Mouse (Mus musculus) induced T-regulatory cell, adult 2 months (primary cell): Measurements from ENCODE around the gene Dhcr24.

ENCODE experiments used
- DNase-seq: peaks from one replicate; pipeline ENCODE4 v3.0.0-alpha.2; 2012; ENCODE audit warnings: low read depth

The Dhcr24 gene

GRCm38 (mm10) chr4:106560213-106560845 lies 509 bp upstream of the Dhcr24 start:
- DNase-seq: no peak

GRCm38 (mm10) chr4:106562006-106562405 lies 1.2 kb downstream of the Dhcr24 start:
- peak; percentile 35 for DNase-seq

- peak; percentile 5 for DNase-seq
These were observed 2.3 kb downstream of the Dhcr24 start for GRCm38 (mm10) chr4:106562837-106563790.

DNA sequence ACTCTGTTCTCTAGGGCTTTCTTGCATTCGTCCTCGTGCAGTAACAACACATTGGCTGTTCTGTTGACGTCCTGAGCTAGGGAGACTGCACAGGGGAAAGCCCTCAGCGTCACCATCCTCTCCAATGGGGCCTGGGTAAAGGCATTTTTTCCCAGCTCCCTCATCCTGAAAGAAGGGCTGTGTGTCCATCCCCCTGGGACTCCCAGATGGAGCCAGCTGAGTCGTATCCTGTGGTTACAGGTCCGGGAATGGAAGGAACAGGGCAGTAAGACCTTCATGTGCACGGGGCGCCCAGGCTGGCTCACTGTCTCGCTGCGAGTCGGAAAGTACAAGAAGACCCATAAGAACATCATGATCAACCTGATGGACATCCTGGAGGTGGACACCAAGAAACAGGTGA lies 3.3 kb downstream of the Dhcr24 start:
- no peak for DNase-seq

GRCm38 (mm10) chr4:106569680-106570079 lies 8.8 kb downstream of the Dhcr24 start:
- peak; percentile 29 for DNase-seq

GRCm38 (mm10) chr4:106571081-106571724 lies 10.4 kb downstream of the Dhcr24 start:
- DNase-seq: no peak

- DNase-seq: no peak
These were observed 14.2 kb downstream of the Dhcr24 start for GRCm38 (mm10) chr4:106575022-106575421.

DNA sequence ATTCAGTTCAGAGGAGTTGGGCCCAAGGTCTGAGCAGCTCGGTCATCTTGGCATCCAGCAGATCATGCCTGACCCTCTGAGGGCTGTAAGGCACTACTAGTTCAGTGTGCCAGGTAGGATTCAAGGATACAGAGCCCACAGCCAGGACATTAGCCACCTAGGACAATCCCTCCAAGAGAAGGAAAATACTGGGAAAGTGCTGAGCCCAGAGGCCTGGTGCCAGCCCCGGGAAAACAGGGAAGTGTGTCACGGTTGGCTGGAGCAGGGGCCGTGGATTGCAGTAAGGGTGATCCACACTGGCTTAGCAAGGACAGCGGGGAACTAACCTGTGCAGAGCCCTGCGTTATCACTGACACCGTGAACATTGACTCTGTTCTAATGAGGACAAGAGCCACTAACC lies 16.7 kb downstream of the Dhcr24 start:
- DNase-seq: no peak

- DNase-seq: no peak
These were observed 20.5 kb downstream of the Dhcr24 start for GRCm38 (mm10) chr4:106581176-106581864.

DNA sequence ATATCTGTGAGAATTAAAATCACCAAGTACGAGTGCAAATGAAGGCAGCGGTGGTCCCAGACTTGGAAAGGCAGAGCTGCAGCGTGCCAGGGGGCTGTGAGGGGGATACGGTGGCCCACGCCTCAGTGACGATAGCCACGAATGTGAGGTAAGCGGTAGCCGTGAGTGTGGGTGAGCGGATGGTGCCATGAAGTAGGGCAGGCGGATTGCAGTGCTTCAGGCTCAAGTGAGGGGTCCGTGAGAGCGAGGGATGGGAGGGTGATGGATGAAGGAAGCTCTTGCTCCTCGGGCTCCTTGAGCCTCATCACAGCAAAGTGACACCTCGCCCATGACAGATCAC lies 21.0 kb downstream of the Dhcr24 start:
- DNase-seq: no peak

- no peak for DNase-seq
These were observed 21.8 kb downstream of the Dhcr24 start for GRCm38 (mm10) chr4:106582428-106583153.

DNA sequence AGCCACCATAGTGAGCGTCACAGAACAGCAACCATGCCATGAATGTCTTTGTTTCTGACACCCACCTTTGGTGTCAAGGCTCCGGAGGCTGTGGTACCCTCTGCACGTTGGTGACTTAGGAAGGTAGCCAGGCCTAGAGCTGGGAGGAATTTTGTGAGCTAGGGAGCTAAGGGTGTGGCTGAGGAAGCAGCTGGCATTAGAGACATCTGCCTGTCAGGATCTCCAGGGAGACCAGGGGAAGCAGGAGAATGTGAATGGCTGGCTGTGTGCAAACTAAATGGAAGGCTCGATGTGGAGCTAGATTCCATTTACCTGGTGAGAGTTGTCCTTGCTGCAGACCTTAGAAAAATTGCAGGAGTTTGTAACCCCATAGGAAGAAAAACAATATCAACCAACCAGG lies 23.8 kb downstream of the Dhcr24 start:
- DNase-seq: no peak

GRCm38 (mm10) chr4:106587075-106587474 lies 26.2 kb downstream of the Dhcr24 start:
- no peak for DNase-seq

DNA sequence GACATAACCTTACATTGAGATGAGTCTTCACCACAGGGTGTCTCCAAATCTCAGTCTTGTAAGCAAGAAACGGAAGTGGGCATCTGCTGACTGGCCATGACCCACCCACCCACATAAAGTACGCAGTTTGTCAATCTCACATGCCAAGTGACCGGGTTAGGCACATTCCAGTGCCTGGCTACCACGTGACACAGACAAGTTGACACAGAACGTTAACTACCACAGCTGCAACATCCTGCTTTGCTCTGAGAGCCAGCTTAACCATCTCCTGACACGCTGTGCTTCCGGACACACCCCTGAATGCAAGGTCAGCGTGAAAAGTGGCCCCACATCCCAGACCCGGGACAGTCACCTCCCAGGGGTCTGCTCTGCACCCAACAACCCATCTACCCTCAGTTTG lies 29.3 kb downstream of the Dhcr24 start:
- DNase-seq: peak; percentile 43

- peak; percentile 27 for DNase-seq
These were observed 30.0 kb downstream of the Dhcr24 start for GRCm38 (mm10) chr4:106590871-106591270.

- peak; percentile 44 for DNase-seq
These were observed 32.8 kb downstream of the Dhcr24 start for GRCm38 (mm10) chr4:106593636-106594035.

DNA sequence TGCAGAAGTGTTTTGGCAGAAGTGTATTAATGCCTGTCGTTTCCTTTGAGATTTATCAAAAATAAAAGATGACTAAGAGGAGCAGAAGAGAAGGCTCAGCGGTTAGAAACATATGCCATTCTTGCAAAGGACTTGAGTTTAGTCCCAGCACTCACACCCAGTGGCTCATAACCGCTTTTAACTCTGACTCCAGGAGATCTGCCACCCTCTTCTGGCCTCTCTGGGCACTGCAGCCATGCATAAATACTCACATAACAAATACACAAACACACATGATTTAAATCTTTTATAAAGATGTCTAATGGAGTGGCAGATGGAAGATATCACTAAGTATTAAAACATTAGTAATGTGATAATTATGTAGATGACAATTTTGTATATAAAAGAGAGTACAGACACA lies 35.4 kb downstream of the Dhcr24 start:
- peak; percentile 18 for DNase-seq

DNA sequence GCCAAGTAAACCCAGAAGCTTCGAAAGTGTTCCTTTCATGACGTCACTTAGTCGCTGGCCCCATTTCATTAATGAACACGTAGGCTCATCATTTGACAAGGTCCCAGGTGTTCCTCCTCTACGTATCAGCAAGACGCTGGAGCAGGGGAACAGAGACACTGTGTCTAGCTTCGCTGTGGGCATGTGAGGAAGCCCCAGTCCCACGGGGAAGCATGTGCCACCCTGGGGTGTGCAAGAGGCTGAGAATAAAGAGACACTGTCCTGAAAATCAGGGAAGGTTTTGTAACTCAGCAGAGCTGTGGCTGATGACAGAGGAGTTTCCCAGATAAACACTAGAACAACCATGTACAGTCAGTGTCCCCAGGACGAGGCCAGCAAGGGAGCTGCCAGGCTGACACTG lies 36.2 kb downstream of the Dhcr24 start:
- DNase-seq: no peak

- no peak for DNase-seq
These were observed 36.9 kb downstream of the Dhcr24 start for GRCm38 (mm10) chr4:106597741-106598140.

- DNase-seq: peak; percentile 18
These were observed 38.6 kb downstream of the Dhcr24 start for GRCm38 (mm10) chr4:106599415-106599814.

- no peak for DNase-seq
These were observed 39.9 kb downstream of the Dhcr24 start for GRCm38 (mm10) chr4:106600770-106601169.
